Mouse (Mus musculus) embryonic facial prominence, embryonic 10.5 days (tissue): ENCODE data around the gene Dazap2. TPM values are rescaled to one million over a fixed set of nuclear protein-coding genes. Genes with fewer than 3 reads are reported as not detected.

Source experiments
- DNase-seq: peaks from one replicate; pipeline ENCODE4 v3.0.0-alpha.2; 2017; ENCODE audit warnings: low spot score
- H3K27ac ChIP-seq: fragments of 300-500 bp; sonication (generic); replicated peaks from 2 replicates; pipeline ENCODE4 v1.5.1; 2016; ENCODE audit warnings: mild to moderate bottlenecking
- H3K27me3 ChIP-seq: fragments of 300-500 bp; sonication (generic); replicated peaks from 2 replicates; pipeline ENCODE4 v1.6.1; 2016; ENCODE audit warnings: low read depth, mild to moderate bottlenecking; ENCODE audit not compliant: poor library complexity, severe bottlenecking
- H3K36me3 ChIP-seq: fragments of 300-500 bp; sonication (generic); replicated peaks from 2 replicates; pipeline ENCODE4 v1.6.1; 2016; ENCODE audit warnings: mild to moderate bottlenecking, moderate library complexity
- H3K4me1 ChIP-seq: fragments of 300-500 bp; sonication (generic); 2 replicates; pipeline ENCODE4 v1.6.1; 2016
- H3K4me3 ChIP-seq: fragments of 300-500 bp; sonication (generic); 2 replicates; pipeline ENCODE4 v1.5.1; 2016; ENCODE audit warnings: mild to moderate bottlenecking, moderate library complexity
- H3K9me3 ChIP-seq: fragments of 300-500 bp; sonication (generic); 2 replicates; pipeline ENCODE4 v1.6.1; 2016; ENCODE audit warnings: mild to moderate bottlenecking
- WGBS: fragments of 180-500 bp; shearing (Covaris S2); methylation state at CpG from one replicate; pipeline ENCODE4 v1.1.7; 2016; 5-methylcytosine and 5-hydroxymethylcytosine counted together
- microRNA-seq: library from miRNA; unstranded; fragments of <30 nt; microRNA quantifications from one replicate; pipeline ENCODE4, GENCODE M21; 2017
- polyA plus RNA-seq: library from polyadenylated mRNA; unstranded; fragments of >200 nt; fragmentation: Nextera tagmentation; extraction: Ambion mirVana; gene quantifications from 2 replicates; pipeline ENCODE4 v1.2.1, GENCODE M21; 2016

Dazap2 gene
- polyA plus RNA-seq, 1 experiment from 2014 or later: 200 TPM

- Histone ChIP-seq H3K4me1 (peaks cover 22% of the 10 kb centered on the region), H3K27ac (no peak within 1 kb of the TSS), H3K36me3 (no peaks in the 10 kb centered on the region), H3K9me3 (no peaks in the 10 kb centered on the region), H3K27me3 (peaks cover 12% of the 10 kb centered on the region; the same call in 1 of the 2 replicates), H3K4me3 (no peak within 1 kb of the TSS)
- no peak for DNase-seq
- WGBS: 88% methylated on average over 20 of the region's 20 CpGs
Observed at GRCm38 (mm10) chr15:100669337-100669736, 54.2 kb downstream of the Dazap2 start, which contains the start of gene Bin2. TSS of gene Bin2 (minus strand) at chr15:100669553.

- H3K27ac ChIP-seq: no peak overlapping the region
- no peak for DNase-seq
- H3K4me3 ChIP-seq: no peak overlapping the region
- H3K9me3 ChIP-seq: no peaks in the 10 kb centered on the region
- H3K36me3 ChIP-seq: no peaks in the 10 kb centered on the region
- 80% methylated on average over 8 of the region's 8 CpGs for WGBS
- peaks cover 12% of the 10 kb centered on the region; the same call in 1 of the 2 replicates for H3K27me3 ChIP-seq
- H3K4me1 ChIP-seq: peaks cover 19% of the 10 kb centered on the region
Observed at GRCm38 (mm10) chr15:100670004-100670403, 54.9 kb downstream of the Dazap2 start.

Small RNA genes within 50 kb of the gene (microRNA-seq; reads per million reads assigned to microRNA genes)
- gene Mir6961: not detected

Other genes starting within 250 kb of the Dazap2 start
- 0.05 TPM in 1 of 2 replicates, not detected in the other for gene Gm5475, start 193.2 kb upstream of the Dazap2 start, polyA plus RNA-seq
- 25.0 and 28.3 TPM in 2 replicates for gene Slc11a2, start 190.3 kb upstream of the Dazap2 start, polyA plus RNA-seq
- 36.5 and 38.6 TPM in 2 replicates for gene Letmd1, start 146.3 kb upstream of the Dazap2 start, polyA plus RNA-seq
- gene Csrnp2, start 119.9 kb upstream of the Dazap2 start, polyA plus RNA-seq: 24.2 and 25.4 TPM in 2 replicates
- gene Tfcp2, start 63.3 kb upstream of the Dazap2 start, polyA plus RNA-seq: 36.9 and 38.2 TPM in 2 replicates
- 3.7 and 5.4 TPM in 2 replicates for gene Pou6f1, start 15.4 kb upstream of the Dazap2 start, polyA plus RNA-seq
- gene Smagp, start 21.6 kb downstream of the Dazap2 start, polyA plus RNA-seq: 4.9 and 7.3 TPM in 2 replicates
- 2.1 and 4.0 TPM in 2 replicates for gene Bin2, start 54.2 kb downstream of the Dazap2 start, polyA plus RNA-seq
- 1.7 and 2.2 TPM in 2 replicates for gene Cela1, start 72.6 kb downstream of the Dazap2 start, polyA plus RNA-seq
- 0.05 and 0.16 TPM in 2 replicates for gene Galnt6, start 114.0 kb downstream of the Dazap2 start, polyA plus RNA-seq
- 9.0 and 10.2 TPM in 2 replicates for gene Slc4a8, start 146.4 kb downstream of the Dazap2 start, polyA plus RNA-seq